Mouse (Mus musculus) liver, embryonic 12.5 days (tissue): ENCODE measurements around the gene Lrp2. TPM values are rescaled to one million over a fixed set of nuclear protein-coding genes. Genes with fewer than 3 reads are reported as not detected.

Source experiments
- ATAC-seq: fragments of 200-750 bp; cut with Nextera tagmentation; 2 replicates; pipeline ENCODE4 v1.8.0; 2017; ENCODE audit warnings: moderate number of reproducible peaks, mild to moderate bottlenecking, moderate library complexity
- H3K27ac ChIP-seq: fragments of 300-500 bp; sonication (generic); 2 replicates; pipeline ENCODE4 v1.5.1; 2016; ENCODE audit warnings: mild to moderate bottlenecking
- H3K27me3 ChIP-seq: fragments of 300-500 bp; sonication (generic); replicated peaks from 2 replicates; pipeline ENCODE4 v1.6.1; 2016; ENCODE audit warnings: mild to moderate bottlenecking, moderate library complexity
- H3K36me3 ChIP-seq: fragments of 300-500 bp; sonication (generic); 2 replicates; pipeline ENCODE4 v1.6.1; 2016; ENCODE audit warnings: mild to moderate bottlenecking, moderate library complexity
- H3K4me1 ChIP-seq: fragments of 300-500 bp; sonication (generic); 2 replicates; pipeline ENCODE4 v1.6.1; 2016
- H3K4me2 ChIP-seq: fragments of 300-500 bp; sonication (generic); 2 replicates; pipeline ENCODE4 v1.6.1; 2016; ENCODE audit warnings: mild to moderate bottlenecking, moderate library complexity
- H3K4me3 ChIP-seq: fragments of 300-500 bp; sonication (generic); 2 replicates; pipeline ENCODE4 v1.5.1; 2016; ENCODE audit warnings: mild to moderate bottlenecking, moderate library complexity
- H3K9ac ChIP-seq: fragments of 300-500 bp; sonication (generic); 2 replicates; pipeline ENCODE4 v1.6.1; 2016; ENCODE audit warnings: mild to moderate bottlenecking, moderate library complexity
- H3K9me3 ChIP-seq: fragments of 300-500 bp; sonication (generic); replicated peaks from 2 replicates; pipeline ENCODE4 v1.6.1; 2016; ENCODE audit warnings: mild to moderate bottlenecking, moderate library complexity
- WGBS: fragments of 180-500 bp; shearing (Covaris S2); methylation state at CpG from one replicate; pipeline ENCODE4 v1.1.7; 2016; ENCODE audit not compliant: insufficient replicate concordance; 5-methylcytosine and 5-hydroxymethylcytosine counted together
- polyA plus RNA-seq: library from polyadenylated mRNA; unstranded; fragments of >200 nt; fragmentation: Nextera tagmentation; extraction: Ambion mirVana; gene quantifications from 2 replicates; pipeline ENCODE4 v1.2.1, GENCODE M21; 2016

The Lrp2 gene
- polyA plus RNA-seq, 1 experiment from 2014 or later: 0.10 TPM

DNA sequence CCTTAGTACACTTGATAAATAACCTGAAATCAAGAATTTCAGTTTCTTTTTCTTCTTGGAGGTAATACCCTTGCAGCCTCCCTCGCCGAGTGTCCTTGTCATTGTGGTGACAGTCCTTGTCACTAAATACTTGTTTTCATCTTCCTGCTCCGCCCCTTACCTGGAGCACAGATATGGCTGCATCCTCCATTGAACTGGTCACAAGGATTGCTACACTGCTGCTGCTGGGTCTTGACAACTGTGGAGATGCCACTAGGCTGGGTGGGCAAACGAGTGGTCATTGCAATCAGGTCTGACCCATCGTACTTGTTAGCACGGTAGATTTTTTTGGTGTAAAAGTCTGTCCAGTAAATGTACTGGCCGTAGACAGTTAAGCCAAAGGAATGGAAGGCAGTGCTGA, 104.9 kb downstream of the Lrp2 start:
- H3K27ac ChIP-seq: no peak overlapping the region
- H3K36me3 ChIP-seq: no peaks in the 10 kb centered on the region
- no peaks in the 10 kb centered on the region for H3K4me1 ChIP-seq
- H3K9ac ChIP-seq: no peak overlapping the region
- no peaks in the 10 kb centered on the region for H3K27me3 ChIP-seq
- 74% methylated on average over 7 of the region's 7 CpGs for WGBS
- H3K9me3 ChIP-seq: no peaks in the 10 kb centered on the region
- no peak for ATAC-seq
- H3K4me2 ChIP-seq: no peak overlapping the region
- H3K4me3 ChIP-seq: no peak overlapping the region

DNA sequence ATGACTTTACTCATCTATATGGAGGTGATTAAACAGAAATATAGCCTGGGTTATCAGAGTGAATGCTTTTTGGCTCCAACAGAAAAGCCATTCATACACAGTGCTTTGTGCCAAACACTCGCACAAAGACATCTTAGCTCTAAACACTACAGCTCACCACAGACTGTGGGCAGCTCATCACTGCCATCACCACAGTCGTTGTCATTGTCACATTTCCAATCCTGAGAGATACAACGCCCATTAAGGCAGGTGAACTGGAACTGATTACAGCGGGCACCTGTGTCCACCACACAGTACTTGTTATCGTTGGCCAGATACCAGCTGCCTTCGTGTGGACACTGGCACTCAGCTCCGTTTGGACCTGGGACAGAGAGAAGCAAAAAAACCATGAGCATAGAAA, 106.0 kb downstream of the Lrp2 start:
- Histone ChIP-seq H3K9me3 (no peaks in the 10 kb centered on the region), H3K4me2 (no peak overlapping the region), H3K9ac (no peak overlapping the region), H3K4me3 (no peak overlapping the region), H3K27me3 (no peaks in the 10 kb centered on the region), H3K27ac (no peak overlapping the region), H3K4me1 (no peaks in the 10 kb centered on the region), H3K36me3 (no peaks in the 10 kb centered on the region)
- WGBS: 72% methylated on average over 7 of the region's 7 CpGs
- no peak for ATAC-seq

DNA sequence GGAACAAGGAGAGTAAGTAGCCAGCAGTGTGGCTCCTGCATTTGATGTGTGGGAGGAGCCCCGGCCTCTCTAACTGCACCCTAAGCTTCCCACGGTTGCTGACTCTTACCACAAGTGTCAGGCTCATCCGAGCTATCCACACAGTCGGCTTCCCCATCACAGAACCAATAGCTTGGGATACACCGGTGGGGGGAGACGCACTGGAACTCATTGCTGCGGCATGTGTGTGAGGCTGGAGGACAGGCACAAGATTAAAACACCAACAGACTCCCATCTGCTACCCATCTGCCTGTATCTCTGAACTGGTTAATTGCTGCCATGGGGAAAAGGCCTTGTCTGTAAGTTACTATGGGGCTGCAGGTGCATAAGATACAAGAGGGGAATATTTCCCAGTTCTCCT, 109.0 kb downstream of the Lrp2 start:
- Histone ChIP-seq H3K4me2 (no peak overlapping the region), H3K9ac (no peak overlapping the region), H3K4me1 (no peaks in the 10 kb centered on the region), H3K4me3 (no peak overlapping the region), H3K36me3 (no peaks in the 10 kb centered on the region), H3K27me3 (no peaks in the 10 kb centered on the region), H3K9me3 (no peaks in the 10 kb centered on the region), H3K27ac (no peak overlapping the region)
- 75% methylated on average over 7 of the region's 7 CpGs for WGBS
- no peak for ATAC-seq

- WGBS: 68% methylated on average over 9 of the region's 9 CpGs
- Histone ChIP-seq H3K27ac (no peak overlapping the region), H3K4me1 (no peaks in the 10 kb centered on the region), H3K9ac (no peak overlapping the region), H3K27me3 (no peaks in the 10 kb centered on the region), H3K36me3 (no peaks in the 10 kb centered on the region), H3K9me3 (no peaks in the 10 kb centered on the region), H3K4me3 (no peak overlapping the region), H3K4me2 (no peak overlapping the region)
- no peak for ATAC-seq
Measured at GRCm38 (mm10) chr2:69475177-69475576, 110.7 kb downstream of the Lrp2 start.

DNA sequence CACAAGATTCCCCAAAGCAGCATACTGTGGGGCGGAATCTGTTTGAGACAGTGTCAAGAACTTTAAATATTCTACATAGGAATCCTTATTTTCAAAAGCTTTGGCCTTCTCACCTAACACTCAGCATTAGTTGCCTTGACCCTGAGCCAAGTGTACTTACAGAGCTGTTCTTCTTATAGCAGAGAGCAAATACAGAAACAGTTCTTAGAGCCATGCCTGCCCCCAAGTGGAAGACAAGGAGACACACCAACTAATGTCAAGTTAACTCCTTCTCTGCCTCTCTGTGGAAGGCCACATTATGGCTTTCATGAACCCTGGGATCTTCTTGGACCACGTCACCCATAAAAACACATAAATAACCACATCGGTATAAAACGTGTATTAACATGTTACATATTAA, 114.0 kb downstream of the Lrp2 start:
- H3K27ac ChIP-seq: no peak overlapping the region
- no peak overlapping the region for H3K4me2 ChIP-seq
- no peaks in the 10 kb centered on the region for H3K4me1 ChIP-seq
- H3K9me3 ChIP-seq: no peaks in the 10 kb centered on the region
- H3K36me3 ChIP-seq: no peaks in the 10 kb centered on the region
- no peak overlapping the region for H3K4me3 ChIP-seq
- H3K27me3 ChIP-seq: no peaks in the 10 kb centered on the region
- no peak for ATAC-seq
- WGBS: 77% methylated on average over 4 of the region's 4 CpGs
- H3K9ac ChIP-seq: no peak overlapping the region

- 55% methylated on average over 6 of the region's 6 CpGs for WGBS
- no peaks in the 10 kb centered on the region for H3K4me1 ChIP-seq
- no peaks in the 10 kb centered on the region for H3K36me3 ChIP-seq
- H3K4me3 ChIP-seq: no peak overlapping the region
- no peaks in the 10 kb centered on the region for H3K27me3 ChIP-seq
- no peak overlapping the region for H3K9ac ChIP-seq
- no peak overlapping the region for H3K4me2 ChIP-seq
- no peak overlapping the region for H3K27ac ChIP-seq
- ATAC-seq: no peak
- no peaks in the 10 kb centered on the region for H3K9me3 ChIP-seq
Measured at GRCm38 (mm10) chr2:69463609-69464008, 122.3 kb downstream of the Lrp2 start.

DNA sequence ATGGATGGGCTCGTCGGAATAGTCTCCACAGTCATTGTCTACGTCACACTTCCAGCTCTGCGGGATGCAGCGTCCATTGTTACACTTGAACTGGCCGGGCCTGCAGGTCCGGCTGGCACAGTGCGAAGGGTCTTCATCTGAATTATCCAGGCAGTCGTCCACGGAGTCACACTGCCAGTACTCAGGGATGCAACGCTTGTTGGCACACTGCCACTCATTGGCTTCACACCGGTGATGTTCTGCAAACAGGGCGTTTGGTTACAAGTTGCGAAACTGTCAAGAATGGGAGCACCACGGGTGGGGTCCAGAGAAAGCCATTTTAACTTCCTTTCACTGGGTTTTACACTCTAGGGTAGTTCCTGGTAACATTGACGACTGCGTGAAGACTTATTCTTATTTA, 126.4 kb downstream of the Lrp2 start:
- Histone ChIP-seq H3K27ac (no peak overlapping the region), H3K27me3 (no peaks in the 10 kb centered on the region), H3K9me3 (no peaks in the 10 kb centered on the region), H3K9ac (no peak overlapping the region), H3K4me2 (no peak overlapping the region), H3K36me3 (no peaks in the 10 kb centered on the region), H3K4me1 (no peaks in the 10 kb centered on the region), H3K4me3 (no peak overlapping the region)
- ATAC-seq: no peak
- 78% methylated on average over 17 of the region's 17 CpGs for WGBS

DNA sequence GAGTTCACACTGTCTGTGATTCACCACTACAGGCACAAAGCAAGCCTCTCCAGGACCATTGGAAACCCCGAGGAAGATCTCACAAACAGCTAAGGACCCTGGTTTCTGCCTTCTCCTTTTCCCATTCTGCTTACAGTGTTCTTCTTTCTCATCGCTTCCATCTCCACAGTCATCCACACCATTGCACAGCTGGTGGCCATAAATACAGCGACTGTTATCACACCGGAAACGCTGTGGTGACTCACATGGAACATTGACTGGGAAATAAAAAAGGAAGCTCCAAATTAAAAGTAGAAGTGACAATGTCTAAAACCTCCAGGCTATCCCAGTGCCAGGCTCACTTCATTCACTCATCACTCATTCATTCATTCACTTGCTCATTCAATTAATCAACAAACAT, 134.7 kb downstream of the Lrp2 start:
- Histone ChIP-seq H3K27me3 (no peaks in the 10 kb centered on the region), H3K27ac (no peak overlapping the region)
- WGBS: 66% methylated on average over 5 of the region's 5 CpGs

GRCm38 (mm10) chr2:69448581-69448980, 137.3 kb downstream of the Lrp2 start:
- no peak overlapping the region for H3K9ac ChIP-seq
- H3K27ac ChIP-seq: no peak overlapping the region
- H3K9me3 ChIP-seq: no peaks in the 10 kb centered on the region
- no peak overlapping the region for H3K4me2 ChIP-seq
- no peaks in the 10 kb centered on the region for H3K36me3 ChIP-seq
- H3K4me3 ChIP-seq: no peak overlapping the region
- no peaks in the 10 kb centered on the region for H3K4me1 ChIP-seq
- ATAC-seq: no peak
- no peaks in the 10 kb centered on the region for H3K27me3 ChIP-seq
- WGBS: 65% methylated on average over 4 of the region's 4 CpGs

More for the DNA sequence above, 134.7 kb downstream of the Lrp2 start:
- Histone ChIP-seq H3K9ac (no peak overlapping the region), H3K4me3 (no peak overlapping the region), H3K9me3 (no peaks in the 10 kb centered on the region), H3K36me3 (no peaks in the 10 kb centered on the region), H3K4me1 (no peaks in the 10 kb centered on the region), H3K4me2 (no peak overlapping the region)
- no peak for ATAC-seq

- Histone ChIP-seq H3K9ac (no peak overlapping the region), H3K9me3 (no peaks in the 10 kb centered on the region), H3K4me2 (no peak overlapping the region), H3K27ac (no peak overlapping the region), H3K4me3 (no peak overlapping the region), H3K27me3 (no peaks in the 10 kb centered on the region), H3K36me3 (no peaks in the 10 kb centered on the region), H3K4me1 (no peaks in the 10 kb centered on the region)
- WGBS: 54% methylated on average over 4 of the region's 4 CpGs
- ATAC-seq: no peak
Measured at GRCm38 (mm10) chr2:69445896-69446472, 139.9 kb downstream of the Lrp2 start.

GRCm38 (mm10) chr2:69441656-69442055, 144.2 kb downstream of the Lrp2 start:
- no peak overlapping the region for H3K9ac ChIP-seq
- no peak for ATAC-seq
- no peak overlapping the region for H3K27ac ChIP-seq
- H3K4me1 ChIP-seq: no peaks in the 10 kb centered on the region
- H3K4me2 ChIP-seq: no peak overlapping the region
- no peaks in the 10 kb centered on the region for H3K27me3 ChIP-seq
- H3K4me3 ChIP-seq: no peak overlapping the region
- H3K36me3 ChIP-seq: no peaks in the 10 kb centered on the region
- 37% methylated on average over 3 of the region's 3 CpGs for WGBS
- H3K9me3 ChIP-seq: no peaks in the 10 kb centered on the region

GRCm38 (mm10) chr2:69428116-69428515, 157.7 kb downstream of the Lrp2 start:
- H3K9ac ChIP-seq: no peak overlapping the region
- H3K4me3 ChIP-seq: no peak overlapping the region
- H3K4me2 ChIP-seq: no peak overlapping the region
- H3K27me3 ChIP-seq: no peaks in the 10 kb centered on the region; the same call in 1 of the 2 replicates
- ATAC-seq: no peak
- 30% methylated on average over 3 of the region's 3 CpGs for WGBS
- H3K36me3 ChIP-seq: no peaks in the 10 kb centered on the region
- H3K27ac ChIP-seq: no peak overlapping the region
- H3K9me3 ChIP-seq: no peaks in the 10 kb centered on the region
- H3K4me1 ChIP-seq: no peaks in the 10 kb centered on the region

- Histone ChIP-seq H3K4me3 (no peak overlapping the region), H3K4me1 (no peaks in the 10 kb centered on the region), H3K27ac (no peak overlapping the region), H3K4me2 (no peak overlapping the region), H3K9ac (no peak overlapping the region), H3K27me3 (no peaks in the 10 kb centered on the region), H3K36me3 (no peaks in the 10 kb centered on the region), H3K9me3 (no peaks in the 10 kb centered on the region)
- ATAC-seq: no peak
- WGBS: 73% methylated on average over 10 of the region's 10 CpGs
Measured at GRCm38 (mm10) chr2:69427141-69427540, 158.7 kb downstream of the Lrp2 start.
